Mouse (Mus musculus) ES-Bruce4 (cell line): ENCODE measurements around the gene Gskip. TPM values are rescaled to one million over a fixed set of nuclear protein-coding genes. Genes with fewer than 3 reads are reported as not detected.

ENCODE experiments used
- H3K27ac ChIP-seq: 2 replicates; pipeline ENCODE4 v1.5.1; 2012; ENCODE audit warnings: low read length, inconsistent platforms; ENCODE audit not compliant: insufficient read depth
- H3K27me3 ChIP-seq: 2 replicates; pipeline ENCODE4 v1.6.1; 2012; ENCODE audit warnings: mild to moderate bottlenecking, low read length, inconsistent platforms; ENCODE audit not compliant: control insufficient read depth, poor library complexity, insufficient read depth, severe bottlenecking
- H3K36me3 ChIP-seq: 2 replicates; pipeline ENCODE4 v1.6.1; 2012; ENCODE audit warnings: inconsistent platforms, mild to moderate bottlenecking, low read length, moderate library complexity; ENCODE audit not compliant: control insufficient read depth, poor library complexity, insufficient read depth, severe bottlenecking
- H3K4me1 ChIP-seq: one replicate; pipeline ENCODE4 v1.8.1; 2011; ENCODE audit warnings: low read length; ENCODE audit not compliant: control insufficient read depth, insufficient read depth
- H3K4me3 ChIP-seq: 2 replicates; pipeline ENCODE4 v1.5.1; 2011; ENCODE audit warnings: low read depth, mild to moderate bottlenecking, low read length
- H3K9ac ChIP-seq: 2 replicates; pipeline ENCODE4 v1.6.1; 2012; ENCODE audit warnings: low read depth, mild to moderate bottlenecking, inconsistent platforms; ENCODE audit not compliant: poor library complexity, severe bottlenecking
- H3K9me3 ChIP-seq: replicated peaks from 2 replicates; pipeline ENCODE4 v1.6.1; 2012; ENCODE audit warnings: mild to moderate bottlenecking, low read length, inconsistent platforms; ENCODE audit not compliant: control insufficient read depth, poor library complexity, insufficient read depth, severe bottlenecking
- CTCF ChIP-seq: IDR thresholded peaks from one replicate; pipeline ENCODE4 v1.8.1; 2011; ENCODE audit warnings: low read depth, low read length
- EP300 ChIP-seq: IDR thresholded peaks from 2 replicates; pipeline ENCODE4 v1.6.1; 2011; ENCODE audit warnings: low read depth, low read length; ENCODE audit not compliant: insufficient read depth
- POLR2A ChIP-seq: IDR thresholded peaks from one replicate; pipeline ENCODE4 v1.8.1; 2011; ENCODE audit warnings: low read length; ENCODE audit not compliant: insufficient read depth
- polyA plus RNA-seq: library from polyadenylated mRNA; stranded (reverse); fragments of >200 nt; gene quantifications from 2 replicates; pipeline ENCODE4 v1.2.4, GENCODE M21; 2011; ENCODE audit warnings: low read depth; ENCODE audit not compliant: missing spikeins, insufficient read depth, insufficient read length

Gene Gskip
- polyA plus RNA-seq, 1 experiment: 8.1 TPM

DNA sequence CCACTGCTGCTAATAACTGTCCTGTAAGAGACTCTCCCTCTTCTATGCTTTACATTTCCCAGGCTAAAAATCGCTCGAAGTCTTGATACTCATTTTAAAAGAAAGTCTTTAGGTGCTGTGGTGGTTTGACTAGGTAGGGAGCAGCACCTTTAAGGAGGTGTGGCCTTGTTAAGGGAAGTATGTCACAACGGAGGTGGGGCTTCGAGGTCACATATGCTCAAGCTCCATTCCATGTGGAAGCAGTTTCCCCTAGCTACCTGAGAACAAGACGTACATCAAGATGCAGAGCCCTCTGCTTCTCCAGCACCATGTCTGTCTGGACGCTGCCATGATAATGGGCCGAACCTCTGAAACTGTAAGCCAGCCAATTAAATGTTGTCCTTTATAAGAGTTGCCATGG lies 6.4 kb upstream of the Gskip start:
- no peak overlapping the region for H3K4me3 ChIP-seq
- peaks cover 2% of the 10 kb centered on the region; the same call in 1 of the 2 replicates for H3K36me3 ChIP-seq
- H3K27me3 ChIP-seq: no peaks in the 10 kb centered on the region
- no peak overlapping the region for H3K27ac ChIP-seq
- no peaks in the 10 kb centered on the region for H3K4me1 ChIP-seq
- no peaks in the 10 kb centered on the region for H3K9me3 ChIP-seq
- H3K9ac ChIP-seq: no peak overlapping the region
- TF ChIP-seq POLR2A (no peak), EP300 (no peak), CTCF (no peak)

DNA sequence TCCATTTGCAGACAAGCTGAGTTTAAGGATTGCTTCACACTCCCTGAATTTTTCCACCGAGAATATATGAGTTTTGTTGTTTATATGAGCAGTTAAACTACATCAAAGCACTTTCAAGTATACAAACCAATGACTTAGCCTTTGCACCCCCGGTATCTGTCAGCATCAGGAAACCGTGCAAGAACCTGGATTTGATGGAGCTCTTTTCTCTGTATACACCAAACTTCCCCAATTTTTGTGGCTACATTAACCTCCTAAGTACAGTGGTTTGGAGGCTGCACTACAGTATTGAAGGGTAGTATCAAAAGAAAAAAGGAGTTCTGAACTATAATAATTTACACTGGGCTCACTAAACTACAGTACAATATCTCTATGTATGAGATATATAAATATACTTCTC lies 5.9 kb upstream of the Gskip start:
- Histone ChIP-seq H3K9me3 (no peaks in the 10 kb centered on the region), H3K36me3 (peaks cover 2% of the 10 kb centered on the region; the same call in 1 of the 2 replicates), H3K9ac (no peak overlapping the region), H3K27me3 (no peaks in the 10 kb centered on the region), H3K27ac (no peak overlapping the region), H3K4me1 (no peaks in the 10 kb centered on the region), H3K4me3 (no peak overlapping the region)
- TF ChIP-seq EP300: no peak
- TF ChIP-seq CTCF: no peak
- TF ChIP-seq POLR2A: no peak

DNA sequence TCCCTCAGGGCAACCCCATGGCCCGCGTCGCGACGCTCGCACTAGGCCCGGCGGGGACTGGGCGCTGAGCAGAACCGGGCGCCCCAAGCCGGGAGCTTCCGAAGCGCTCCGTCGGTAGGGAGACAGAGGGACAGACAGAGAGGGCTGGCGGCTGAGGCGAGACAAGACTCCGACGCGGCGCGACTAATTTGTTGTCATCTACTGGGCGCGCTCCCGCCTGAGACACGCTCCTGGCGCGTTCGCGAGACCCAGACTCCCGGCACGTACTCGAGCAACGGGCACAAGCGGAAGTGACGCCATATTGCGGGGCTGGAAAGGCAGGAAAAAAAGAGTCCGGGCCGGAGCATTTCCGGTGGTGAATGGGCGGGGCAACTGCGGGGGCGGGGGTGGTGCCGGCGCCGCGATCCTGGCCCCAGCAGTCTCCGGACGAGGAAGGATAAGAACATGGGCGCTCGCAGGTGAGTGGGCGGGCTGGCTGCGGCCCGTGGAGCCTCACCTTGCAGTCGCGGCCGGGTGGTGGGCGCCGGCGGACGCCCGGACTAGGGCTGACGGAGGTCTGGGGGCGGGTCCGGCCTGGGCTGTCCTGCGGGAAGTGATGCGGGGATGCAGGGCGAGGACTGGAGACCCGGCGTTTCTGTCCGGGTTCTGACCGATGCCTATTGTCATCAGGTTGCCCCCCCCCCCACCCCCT lies 517 bp downstream of the Gskip start, which contains the start of gene Atg2b:
Atg2b (minus strand) TSS at position 211 of the 691 bp plus-strand sequence.
- TF ChIP-seq CTCF (no peak), POLR2A (peak; percentile 26), EP300 (no peak)
- H3K36me3 ChIP-seq: no peaks in the 10 kb centered on the region
- peak within 1 kb of the TSS; percentile 96 for H3K4me3 ChIP-seq
- H3K9ac ChIP-seq: peak within 1 kb of the TSS; percentile 81
- H3K9me3 ChIP-seq: no peaks in the 10 kb centered on the region
- no peak within 1 kb of the TSS for H3K27ac ChIP-seq
- no peaks in the 10 kb centered on the region for H3K27me3 ChIP-seq
- no peaks in the 10 kb centered on the region for H3K4me1 ChIP-seq

DNA sequence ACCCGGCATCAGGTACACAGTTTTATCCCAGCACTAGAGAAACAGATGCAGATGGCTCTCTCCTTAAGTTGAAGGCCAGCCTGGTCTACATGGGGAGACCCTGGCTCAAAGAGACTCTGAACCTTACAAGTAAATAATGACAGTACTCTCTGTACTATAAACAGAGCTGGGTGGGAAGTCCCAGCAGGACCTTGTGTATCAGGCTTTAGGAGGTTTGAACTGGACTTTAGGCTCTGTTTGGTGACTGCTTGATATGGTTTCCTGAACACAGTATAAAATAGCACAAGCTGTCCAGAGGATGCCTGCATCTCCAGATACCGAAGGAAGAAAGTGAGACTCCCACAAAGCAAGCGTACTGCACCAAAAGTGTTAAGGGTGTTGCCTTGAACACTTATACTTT lies 2.2 kb downstream of the Gskip start:
- Histone ChIP-seq H3K9me3 (no peaks in the 10 kb centered on the region), H3K4me1 (no peaks in the 10 kb centered on the region), H3K4me3 (no peak overlapping the region), H3K36me3 (no peaks in the 10 kb centered on the region), H3K27ac (no peak overlapping the region), H3K27me3 (no peaks in the 10 kb centered on the region), H3K9ac (no peak overlapping the region)
- TF ChIP-seq EP300 (no peak), POLR2A (no peak), CTCF (no peak)

DNA sequence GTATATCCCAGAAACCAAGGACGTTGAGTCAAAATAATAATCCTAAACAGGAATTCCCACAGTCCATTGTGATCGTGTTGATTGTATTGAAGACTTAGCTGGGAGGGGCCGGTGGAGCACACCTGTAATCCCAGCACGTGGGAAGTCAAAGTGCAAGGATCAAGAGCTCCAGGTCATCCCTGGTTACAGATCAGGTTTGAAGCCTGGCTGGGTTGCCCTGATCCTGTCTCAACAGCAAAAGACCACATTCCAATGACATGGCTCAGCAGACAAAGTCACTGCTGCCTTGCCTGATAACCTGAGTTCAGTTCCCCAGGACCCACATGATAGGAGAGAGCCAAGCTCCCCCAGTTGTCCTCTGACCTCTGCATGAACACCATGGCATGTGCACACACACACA lies 2.8 kb downstream of the Gskip start:
- Histone ChIP-seq H3K27me3 (no peaks in the 10 kb centered on the region), H3K4me1 (no peaks in the 10 kb centered on the region), H3K36me3 (no peaks in the 10 kb centered on the region), H3K4me3 (no peak overlapping the region), H3K9me3 (no peaks in the 10 kb centered on the region), H3K9ac (no peak overlapping the region), H3K27ac (no peak overlapping the region)
- TF ChIP-seq POLR2A: no peak
- TF ChIP-seq EP300: no peak
- TF ChIP-seq CTCF: no peak

DNA sequence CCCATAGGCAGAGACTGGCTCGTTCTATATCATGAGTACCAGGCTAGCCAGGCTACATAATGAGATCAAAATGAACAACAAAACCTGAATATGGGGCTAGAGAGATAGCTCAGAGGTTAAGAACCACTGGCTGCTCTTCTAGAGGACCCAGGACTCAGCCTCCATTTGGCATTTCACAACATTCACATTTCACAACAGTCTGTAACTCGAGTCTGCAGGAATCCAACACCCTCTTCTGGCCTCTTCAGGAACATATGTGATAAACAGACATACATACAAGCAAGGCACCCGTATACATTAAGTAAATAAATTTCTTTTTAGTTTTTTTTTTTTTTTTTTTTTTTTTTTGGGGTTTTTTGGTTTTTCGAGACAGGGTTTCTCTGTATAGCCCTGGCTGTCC lies 3.9 kb downstream of the Gskip start:
- Histone ChIP-seq H3K36me3 (no peaks in the 10 kb centered on the region), H3K4me3 (no peak overlapping the region), H3K27me3 (no peaks in the 10 kb centered on the region), H3K9me3 (no peaks in the 10 kb centered on the region), H3K27ac (no peak overlapping the region), H3K9ac (no peak overlapping the region), H3K4me1 (no peaks in the 10 kb centered on the region)
- no peak for TF ChIP-seq CTCF
- TF ChIP-seq EP300: no peak
- TF ChIP-seq POLR2A: no peak
